Comparison of ENCODE assay signal across 8 mouse cellular contexts in the genomic region with DNA sequence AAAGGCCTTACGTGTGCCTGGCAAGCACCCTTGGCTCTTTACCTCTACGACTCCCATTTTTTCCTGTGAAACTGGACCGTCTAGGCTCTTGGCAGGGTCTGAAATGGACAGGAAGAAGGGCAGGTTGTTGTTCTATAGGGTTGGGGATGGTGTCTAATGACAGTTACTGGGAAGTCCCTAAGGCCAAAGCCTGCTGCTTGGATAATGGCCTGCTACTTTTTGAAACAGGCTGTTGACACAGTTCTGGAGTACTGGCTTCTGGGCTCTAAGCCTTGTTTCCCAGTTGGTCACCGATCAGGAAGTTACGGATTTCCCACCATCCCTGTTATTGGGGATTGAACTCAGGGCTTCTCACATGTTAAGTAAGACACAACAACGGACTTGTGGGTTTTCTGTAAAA. TPM values are rescaled to one million over a fixed set of nuclear protein-coding genes. Genes with fewer than 3 reads are reported as not detected.
DNase-seq lines count a peak whose midpoint lies in the region; ATAC-seq and TF ChIP-seq lines count a peak whose summit lies in the region.

No protein-coding gene starts in this region.

- TF ChIP-seq EP300 in liver, embryonic 14.5 days (IDR thresholded peaks at IDR 0.05; ENCODE audit: low read depth), result no peak

- H3K9ac ChIP-seq in forebrain, embryonic 12.5 days, result no peak overlapping the region
- no peak overlapping the region for H3K9ac ChIP-seq in neural tube, embryonic 12.5 days
- no peak overlapping the region for H3K9ac ChIP-seq in liver, embryonic 14.5 days (replicated peaks)
- H3K9ac ChIP-seq in stomach, embryonic 16.5 days (ENCODE audit: low read length), result no peak overlapping the region

- no peak for ATAC-seq in forebrain, embryonic 12.5 days (ENCODE audit: low FRiP score)
- no peak for ATAC-seq in neural tube, embryonic 12.5 days (ENCODE audit: low FRiP score, low read depth)
- no peak for ATAC-seq in liver, embryonic 14.5 days (ENCODE audit: insufficient read depth)
- ATAC-seq in stomach, embryonic 16.5 days (ENCODE audit: insufficient read depth, low FRiP score), result no peak

- TF ChIP-seq CTCF in liver, embryonic 14.5 days (IDR thresholded peaks at IDR 0.05; ENCODE audit: low read depth), result no peak

- H3K4me1 ChIP-seq in forebrain, embryonic 12.5 days, result peaks cover 75% of the 10 kb centered on the region
- peaks cover 81% of the 10 kb centered on the region for H3K4me1 ChIP-seq in forebrain, embryonic 10.5 days
- peaks cover 47% of the 10 kb centered on the region for H3K4me1 ChIP-seq in neural tube, embryonic 12.5 days
- peaks cover 5 to 27% of the 10 kb centered on the region in 2 experiments for H3K4me1 ChIP-seq in liver, embryonic 14.5 days (replicated peaks; ENCODE audit: control insufficient read depth in 2 of 2, insufficient read depth in 2 of 2, low read length in 1 of 2)
- H3K4me1 ChIP-seq in stomach, embryonic 16.5 days (ENCODE audit: control insufficient read depth, insufficient read depth, low read length), result peaks cover 63% of the 10 kb centered on the region

- no peak for DNase-seq in forebrain, embryonic 10.5 days (ENCODE audit: extremely low spot score, low spot score)
- no peak for DNase-seq in neural tube, embryonic 10.5 days (ENCODE audit: extremely low spot score, low spot score)
- no peak for DNase-seq in liver, embryonic 14.5 days (ENCODE audit: low read depth in 3 of 3, low spot score in 3 of 3)
- no peak for DNase-seq in cerebellum, adult 8-10 months
- no peak for DNase-seq in urinary bladder, postnatal 10 days (ENCODE audit: low spot score)

- no peak overlapping the region for H3K4me3 ChIP-seq in forebrain, embryonic 12.5 days (replicated peaks)
- H3K4me3 ChIP-seq in forebrain, embryonic 10.5 days, result no peak overlapping the region
- no peak overlapping the region for H3K4me3 ChIP-seq in neural tube, embryonic 12.5 days
- 0 out of 4 replicates have a peak overlapping the region, but pooled peaks of 1 of the 2 experiments have one; percentile 13 for H3K4me3 ChIP-seq in liver, embryonic 14.5 days (ENCODE audit: insufficient read depth in 1 of 2, low read depth in 2 of 2, low read length in 2 of 2)
- H3K4me3 ChIP-seq in stomach, embryonic 16.5 days (replicated peaks; ENCODE audit: low read length), result 0 out of 2 replicates have a peak overlapping the region, but pooled peaks have one; percentile 5

- H3K9me3 ChIP-seq in forebrain, embryonic 12.5 days, result no peaks in the 10 kb centered on the region
- H3K9me3 ChIP-seq in forebrain, embryonic 10.5 days, result no peaks in the 10 kb centered on the region
- no peaks in the 10 kb centered on the region for H3K9me3 ChIP-seq in neural tube, embryonic 12.5 days
- H3K9me3 ChIP-seq in liver, embryonic 14.5 days (ENCODE audit: control insufficient read depth, low read length), result no peaks in the 10 kb centered on the region
- no peaks in the 10 kb centered on the region for H3K9me3 ChIP-seq in stomach, embryonic 16.5 days (replicated peaks; ENCODE audit: control insufficient read depth, low read length)

- H3K4me2 ChIP-seq in forebrain, embryonic 12.5 days, result peak overlapping the region; percentile 21; the same call in 1 of the 2 replicates
- peak overlapping the region; percentile 88 for H3K4me2 ChIP-seq in neural tube, embryonic 12.5 days (replicated peaks)
- H3K4me2 ChIP-seq in liver, embryonic 14.5 days (ENCODE audit: low read depth), result peak overlapping the region; percentile 9; the same call in 1 of the 2 replicates
- no peak overlapping the region; the same call in 1 of the 2 replicates for H3K4me2 ChIP-seq in stomach, embryonic 16.5 days (ENCODE audit: low read depth, low read length)

- no peak overlapping the region for H3K27ac ChIP-seq in forebrain, embryonic 12.5 days
- H3K27ac ChIP-seq in forebrain, embryonic 10.5 days, result no peak overlapping the region
- no peak overlapping the region for H3K27ac ChIP-seq in neural tube, embryonic 12.5 days
- no peak overlapping the region for H3K27ac ChIP-seq in liver, embryonic 14.5 days
- H3K27ac ChIP-seq in stomach, embryonic 16.5 days (ENCODE audit: low read length), result 0 out of 2 replicates have a peak overlapping the region, but pooled peaks have one; percentile 29

- H3K36me3 ChIP-seq in forebrain, embryonic 12.5 days (replicated peaks), result peaks cover 2% of the 10 kb centered on the region; the same call in 1 of the 2 replicates
- peaks cover 13% of the 10 kb centered on the region for H3K36me3 ChIP-seq in forebrain, embryonic 10.5 days (replicated peaks)
- H3K36me3 ChIP-seq in neural tube, embryonic 12.5 days, result no peaks in the 10 kb centered on the region
- no peaks in the 10 kb centered on the region for H3K36me3 ChIP-seq in liver, embryonic 14.5 days (replicated peaks; ENCODE audit: control insufficient read depth, insufficient read depth, low read depth)
- no peaks in the 10 kb centered on the region for H3K36me3 ChIP-seq in stomach, embryonic 16.5 days (ENCODE audit: control insufficient read depth, insufficient read depth, low read length)

- no peaks in the 10 kb centered on the region for H3K27me3 ChIP-seq in forebrain, embryonic 12.5 days
- no peaks in the 10 kb centered on the region for H3K27me3 ChIP-seq in forebrain, embryonic 10.5 days (ENCODE audit: poor library complexity, severe bottlenecking)
- no peaks in the 10 kb centered on the region for H3K27me3 ChIP-seq in neural tube, embryonic 12.5 days (replicated peaks)
- H3K27me3 ChIP-seq in liver, embryonic 14.5 days (ENCODE audit: control insufficient read depth, insufficient read depth, low read length), result no peaks in the 10 kb centered on the region
- H3K27me3 ChIP-seq in stomach, embryonic 16.5 days (ENCODE audit: control insufficient read depth, insufficient read depth, low read length), result no peaks in the 10 kb centered on the region

- WGBS in forebrain, embryonic 12.5 days, result 95% methylated on average over 6 of the region's 6 CpGs
- 90% methylated on average over 6 of the region's 6 CpGs for whole genome bisulfite sequencing in forebrain, embryonic 10.5 days
- WGBS in neural tube, embryonic 12.5 days, result 94% methylated on average over 6 of the region's 6 CpGs
- 85% methylated on average over 6 of the region's 6 CpGs for WGBS in liver, embryonic 14.5 days (ENCODE audit: insufficient replicate concordance)
- 83% methylated on average over 6 of the region's 6 CpGs for WGBS in stomach, embryonic 16.5 days

RNA-seq across cellular contexts. Expression of gene Psap, which starts 2.9 kb away (rescaled TPM):
- polyA plus RNA-seq in forebrain, embryonic 12.5 days (2016; fragmentation: Nextera tagmentation; extraction: Ambion mirVana), result 86.9 and 90.5 TPM in 2 replicates
- 51.8 and 68.7 TPM in 2 replicates for polyA plus RNA-seq in forebrain, embryonic 10.5 days (2016; fragmentation: Nextera tagmentation; extraction: Ambion mirVana)
- 101 and 109 TPM in 2 replicates for polyA plus RNA-seq in neural tube, embryonic 12.5 days (2016; fragmentation: Nextera tagmentation; extraction: Ambion mirVana)
- 146 and 172 TPM in 2 replicates for polyA plus RNA-seq in liver, embryonic 14.5 days (2012; rRNA removed)
- polyA plus RNA-seq in liver, embryonic 14.5 days (2014; fragmentation: Nextera tagmentation; extraction: Ambion mirVana), result 45.6 and 46.0 TPM in 2 replicates
- polyA plus RNA-seq in stomach, embryonic 16.5 days (2015; fragmentation: Nextera tagmentation; extraction: Ambion mirVana), result 194 and 198 TPM in 2 replicates
